Mouse (Mus musculus): ENCODE measurements at regions not wholly inside any gene's neighbourhood (a gene's known extent, or its start where the extent isn't known, plus 50 kb on each side); places are given as distances from the start of the nearest gene placed in this dataset.
A peak's percentile ranks its signal among the peaks of the same experiment; 100 is the strongest.

DNA sequence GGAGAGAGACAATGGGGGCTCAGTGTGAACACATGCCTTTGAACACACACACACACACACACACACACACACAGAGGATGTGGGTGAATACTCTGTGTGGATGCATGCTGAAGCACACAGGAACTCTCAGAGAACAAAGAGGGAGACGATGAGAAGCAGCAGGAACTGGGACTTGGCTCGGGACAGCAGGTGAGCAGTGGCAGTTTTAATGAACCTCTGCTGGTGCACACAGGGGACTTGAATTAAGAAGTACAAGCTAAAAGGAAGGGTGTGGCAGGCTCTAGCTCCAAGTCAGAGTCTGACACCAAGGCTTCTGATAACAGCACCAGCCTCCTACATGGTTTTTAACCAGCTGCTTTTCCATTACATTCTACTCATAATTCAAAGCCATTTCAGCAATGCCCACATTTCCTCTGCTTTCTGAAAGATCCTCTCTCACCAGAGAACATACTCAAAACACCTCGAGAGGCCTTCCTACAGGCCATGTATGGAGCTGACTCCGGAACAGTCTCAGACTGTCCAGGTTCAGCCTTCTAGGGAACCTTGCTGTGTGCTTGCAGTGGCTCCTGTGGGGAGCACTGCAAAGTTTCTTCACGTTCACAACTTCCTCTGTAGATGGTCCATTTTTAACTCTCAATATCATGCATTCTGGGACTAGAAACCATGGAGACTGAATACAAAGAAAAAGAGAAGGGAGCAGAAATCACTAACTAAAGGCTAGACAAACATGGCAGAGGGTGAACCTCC, 206.9 kb upstream of the Smim15 start:
- WGBS: 34% methylated on average over 5 of the region's 5 CpGs
- Histone ChIP-seq H3K9ac (no peak overlapping the region), H3K27me3 (no peaks in the 10 kb centered on the region), H3K27ac (replicated peaks) (peak overlapping the region; percentile 15; the same call in 1 of the 2 replicates), H3K4me3 (no peak overlapping the region), H3K36me3 (no peaks in the 10 kb centered on the region), H3K4me1 (replicated peaks) (peaks cover 64% of the 10 kb centered on the region), H3K9me3 (no peaks in the 10 kb centered on the region), H3K4me2 (no peak overlapping the region)
- no peak for ATAC-seq (ENCODE audit: low read depth)

DNA sequence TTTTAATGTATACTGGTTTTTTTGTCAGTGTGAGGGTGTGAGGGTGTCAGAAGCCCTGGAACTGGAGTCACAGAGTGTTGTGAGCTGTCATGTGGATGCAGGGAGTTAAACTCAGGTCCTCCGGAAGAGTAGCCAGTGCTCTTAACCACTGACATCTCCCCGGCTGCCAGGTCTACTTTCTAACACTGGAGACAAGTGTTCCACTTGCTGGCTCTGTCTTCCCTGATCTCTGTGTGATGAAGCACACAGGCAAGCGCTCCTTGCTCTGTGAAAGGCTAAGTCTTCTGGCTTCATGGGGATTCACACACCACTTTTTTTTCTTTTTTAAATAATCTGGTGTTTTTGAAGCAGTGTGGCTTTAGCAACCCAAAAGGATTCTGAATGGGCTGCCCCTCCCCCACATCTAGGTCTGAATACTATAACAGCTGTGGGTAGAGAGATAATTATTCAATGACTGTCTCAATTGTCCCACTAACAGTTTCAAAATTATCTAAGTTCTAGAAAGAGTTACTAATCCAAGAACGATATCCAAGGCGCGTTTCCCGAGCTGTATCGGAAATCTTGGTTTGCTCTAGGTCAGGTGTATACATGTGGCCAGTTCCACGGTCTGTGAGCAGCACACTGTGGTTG, 208.4 kb upstream of the Smim15 start:
- Histone ChIP-seq H3K9ac (no peak overlapping the region), H3K4me3 (no peak overlapping the region), H3K4me1 (replicated peaks) (peaks cover 68% of the 10 kb centered on the region), H3K27me3 (no peaks in the 10 kb centered on the region), H3K27ac (replicated peaks) (no peak overlapping the region), H3K36me3 (no peaks in the 10 kb centered on the region), H3K9me3 (no peaks in the 10 kb centered on the region), H3K4me2 (no peak overlapping the region)
- WGBS: 56% methylated on average over 9 of the region's 9 CpGs
- no peak for ATAC-seq (ENCODE audit: low read depth)

DNA sequence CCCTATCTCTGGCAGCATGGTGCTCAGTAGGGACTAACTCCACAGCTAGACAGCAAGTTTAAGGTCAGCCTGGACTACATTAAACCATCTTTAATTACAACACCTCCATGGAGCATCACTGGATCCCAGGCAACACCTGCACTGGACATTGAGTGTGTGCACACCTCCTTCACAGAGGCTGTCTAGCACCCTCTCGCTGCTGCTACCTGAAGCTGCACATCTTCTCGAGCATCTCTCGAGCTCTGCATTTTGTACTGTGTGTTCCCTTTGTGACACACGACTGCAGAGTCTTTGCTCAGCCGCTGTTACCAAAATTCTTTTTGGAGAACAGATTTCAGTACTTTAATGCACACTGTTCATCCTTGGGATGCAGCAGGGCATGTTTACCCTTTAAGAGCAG, 212.2 kb upstream of the Smim15 start:
- Histone ChIP-seq H3K4me1 (replicated peaks) (peaks cover 71% of the 10 kb centered on the region), H3K4me3 (no peak overlapping the region), H3K27me3 (no peaks in the 10 kb centered on the region), H3K36me3 (no peaks in the 10 kb centered on the region), H3K27ac (replicated peaks) (no peak overlapping the region; the same call in 1 of the 2 replicates), H3K4me2 (no peak overlapping the region), H3K9me3 (no peaks in the 10 kb centered on the region), H3K9ac (no peak overlapping the region)
- ATAC-seq (ENCODE audit: low read depth): 0 out of 2 replicates have a peak, but pooled peaks have one; percentile 9
- WGBS: 64% methylated on average over 5 of the region's 5 CpGs

DNA sequence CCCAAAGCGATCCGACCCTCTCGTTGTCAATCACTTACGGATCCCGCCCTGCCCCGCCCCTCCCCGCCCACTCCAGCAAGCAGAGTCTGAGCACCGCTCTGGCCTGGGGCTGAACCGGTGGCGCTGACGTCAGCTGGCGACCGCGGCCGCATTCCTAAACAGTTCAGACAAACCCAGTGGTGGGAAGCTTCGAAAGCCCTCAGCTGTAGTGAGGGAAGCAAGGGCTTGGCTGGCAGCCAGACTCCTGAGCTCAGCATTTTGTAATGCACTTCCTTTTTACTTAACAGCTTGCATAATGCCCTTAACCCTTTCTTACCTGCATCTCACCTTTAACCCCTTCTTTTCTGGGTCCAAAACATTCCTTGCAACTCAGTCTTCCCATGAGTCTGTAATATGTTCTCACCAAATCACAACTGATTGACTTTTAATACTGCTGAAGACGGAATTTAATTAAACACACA, 213.0 kb upstream of the Smim15 start:
- H3K27me3 ChIP-seq: no peaks in the 10 kb centered on the region
- H3K9me3 ChIP-seq: no peaks in the 10 kb centered on the region
- 1% methylated on average over 17 of the region's 17 CpGs for WGBS
- peaks cover 72% of the 10 kb centered on the region for H3K4me1 ChIP-seq (replicated peaks)
- H3K9ac ChIP-seq: no peak overlapping the region
- ATAC-seq (ENCODE audit: low read depth): peak; percentile 99
- no peak overlapping the region for H3K27ac ChIP-seq (replicated peaks)
- H3K4me2 ChIP-seq: peak overlapping the region; percentile 49
- H3K4me3 ChIP-seq: peak overlapping the region; percentile 9; the same call in 1 of the 2 replicates
- no peaks in the 10 kb centered on the region for H3K36me3 ChIP-seq

DNA sequence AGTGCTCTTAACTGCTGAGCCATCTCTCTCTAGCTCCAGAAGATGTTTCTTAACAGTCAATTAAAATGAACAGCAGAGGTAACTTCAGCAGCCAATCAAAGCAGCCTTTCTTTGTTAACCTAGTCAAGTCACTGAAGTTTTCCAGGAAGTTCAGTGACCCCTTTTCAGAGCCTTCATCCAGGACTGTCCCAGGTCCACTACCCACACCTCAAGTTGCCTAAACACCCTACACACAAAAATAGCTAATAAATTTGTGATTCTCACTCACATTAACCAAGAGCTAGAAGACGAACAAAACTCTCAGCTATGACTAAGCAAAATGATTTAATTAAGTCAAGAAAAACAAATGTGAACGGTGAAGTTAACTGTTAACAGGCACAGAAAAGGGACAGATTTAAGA, 214.0 kb upstream of the Smim15 start:
- no peaks in the 10 kb centered on the region for H3K9me3 ChIP-seq
- H3K4me2 ChIP-seq: no peak overlapping the region

DNA sequence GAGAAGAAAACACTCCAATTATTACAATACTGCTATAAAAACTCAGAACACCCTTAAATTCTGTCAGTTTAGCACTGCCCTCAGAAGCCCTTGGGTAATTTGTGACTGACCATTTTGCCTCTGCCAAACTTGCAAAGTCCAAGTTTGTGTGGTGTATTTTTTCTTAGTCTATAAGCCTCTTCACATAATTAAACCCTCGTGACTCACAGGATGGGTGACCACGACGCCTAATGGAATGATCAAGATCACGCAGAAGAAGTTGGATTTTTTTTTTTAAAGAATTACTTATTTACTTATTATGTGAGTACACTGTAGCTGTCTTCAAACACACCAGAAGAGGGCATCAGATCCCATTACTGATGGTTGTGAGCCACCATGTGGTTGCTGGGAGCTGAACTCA, 214.4 kb upstream of the Smim15 start:
- Histone ChIP-seq H3K4me3 (no peak overlapping the region), H3K9me3 (no peaks in the 10 kb centered on the region), H3K4me2 (no peak overlapping the region), H3K27me3 (no peaks in the 10 kb centered on the region), H3K9ac (no peak overlapping the region), H3K27ac (replicated peaks) (no peak overlapping the region), H3K36me3 (no peaks in the 10 kb centered on the region), H3K4me1 (replicated peaks) (peaks cover 73% of the 10 kb centered on the region)
- ATAC-seq (ENCODE audit: low read depth): no peak
- WGBS: 91% methylated on average over 4 of the region's 4 CpGs

More for the DNA sequence above, 214.0 kb upstream of the Smim15 start:
- H3K36me3 ChIP-seq: no peaks in the 10 kb centered on the region
- WGBS: 62% methylated on average over 2 of the region's 2 CpGs
- no peak overlapping the region for H3K4me3 ChIP-seq
- peaks cover 73% of the 10 kb centered on the region for H3K4me1 ChIP-seq (replicated peaks)
- no peak overlapping the region for H3K9ac ChIP-seq
- H3K27ac ChIP-seq (replicated peaks): no peak overlapping the region
- ATAC-seq (ENCODE audit: low read depth): no peak
- H3K27me3 ChIP-seq: no peaks in the 10 kb centered on the region

DNA sequence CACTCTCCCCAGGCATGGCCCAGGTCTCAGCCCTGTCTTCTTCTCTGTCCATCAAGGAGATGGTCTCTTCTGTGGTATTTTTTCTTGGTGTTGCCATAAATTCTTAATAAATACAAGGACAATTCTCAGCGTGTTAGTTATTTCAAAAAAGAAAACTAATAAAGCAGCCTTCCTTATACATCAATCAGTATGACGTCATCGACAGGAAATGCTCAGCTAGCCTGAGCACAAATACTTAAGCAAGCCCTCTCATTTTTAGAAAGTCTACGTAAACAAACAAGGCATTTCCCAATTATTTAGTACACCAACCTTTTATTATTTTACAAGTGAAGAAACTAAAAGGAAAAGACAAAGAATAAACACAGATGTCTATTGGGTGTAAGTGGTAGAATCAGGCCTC, 218.6 kb upstream of the Smim15 start:
- Histone ChIP-seq H3K27ac (replicated peaks) (no peak overlapping the region), H3K4me1 (replicated peaks) (peaks cover 72% of the 10 kb centered on the region), H3K4me2 (no peak overlapping the region), H3K9ac (no peak overlapping the region), H3K36me3 (no peaks in the 10 kb centered on the region), H3K9me3 (no peaks in the 10 kb centered on the region), H3K4me3 (no peak overlapping the region), H3K27me3 (no peaks in the 10 kb centered on the region)
- 87% methylated on average over 4 of the region's 4 CpGs for WGBS
- no peak for ATAC-seq (ENCODE audit: low read depth)

DNA sequence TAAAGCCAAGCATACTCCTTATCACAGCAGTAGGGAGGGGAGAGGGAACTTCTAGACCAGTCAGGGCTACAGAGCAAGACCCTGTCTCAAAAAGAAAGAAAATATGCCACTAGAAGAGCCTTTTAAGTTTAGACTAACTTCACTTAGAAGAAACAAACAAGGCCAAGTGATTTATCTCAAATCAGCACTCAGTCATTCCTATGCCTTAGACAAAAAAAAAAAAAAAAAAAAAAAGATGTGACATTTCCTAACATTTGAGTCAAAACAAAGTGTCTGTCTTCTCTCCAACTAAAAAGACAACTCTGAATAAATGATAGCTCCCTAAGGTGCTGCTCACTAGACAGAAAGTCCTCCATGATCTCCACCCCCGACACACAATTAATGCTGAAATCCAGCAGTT, 220.9 kb upstream of the Smim15 start:
- no peak overlapping the region for H3K4me3 ChIP-seq
- H3K4me1 ChIP-seq (replicated peaks): peaks cover 81% of the 10 kb centered on the region
- no peak overlapping the region for H3K9ac ChIP-seq
- H3K27me3 ChIP-seq: no peaks in the 10 kb centered on the region
- no peaks in the 10 kb centered on the region for H3K36me3 ChIP-seq
- H3K9me3 ChIP-seq: no peaks in the 10 kb centered on the region
- no peak overlapping the region for H3K27ac ChIP-seq (replicated peaks)
- no peak overlapping the region for H3K4me2 ChIP-seq
- ATAC-seq (ENCODE audit: low read depth): no peak
- WGBS: 32% methylated on average over 1 of the region's 1 CpGs

DNA sequence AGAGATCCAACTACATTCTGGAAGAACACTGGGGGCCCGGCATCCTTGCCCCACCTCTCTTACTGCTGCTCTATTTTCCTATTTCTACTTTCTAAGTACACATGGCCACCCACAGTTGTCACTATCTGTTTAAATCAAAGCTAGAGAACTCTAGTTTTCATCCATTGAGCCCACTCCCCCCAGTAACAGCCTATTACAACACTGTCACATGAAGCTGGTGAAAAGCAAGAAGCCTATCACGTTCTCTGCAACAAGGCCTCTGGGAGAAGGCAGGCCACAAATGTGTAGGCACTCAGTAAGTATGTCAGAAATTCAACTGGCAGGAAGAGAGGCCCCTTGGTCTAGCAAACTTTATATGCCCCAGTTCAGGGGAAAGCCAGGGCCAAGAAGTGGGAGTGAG, 222.0 kb upstream of the Smim15 start:
- no peak overlapping the region for H3K4me3 ChIP-seq
- ATAC-seq (ENCODE audit: low read depth): no peak
- no peaks in the 10 kb centered on the region for H3K27me3 ChIP-seq
- H3K4me2 ChIP-seq: no peak overlapping the region
- H3K9ac ChIP-seq: no peak overlapping the region
- 71% methylated on average over 2 of the region's 2 CpGs for WGBS
- H3K27ac ChIP-seq (replicated peaks): no peak overlapping the region
- peaks cover 76% of the 10 kb centered on the region for H3K4me1 ChIP-seq (replicated peaks)
- no peaks in the 10 kb centered on the region for H3K36me3 ChIP-seq
- no peaks in the 10 kb centered on the region for H3K9me3 ChIP-seq

DNA sequence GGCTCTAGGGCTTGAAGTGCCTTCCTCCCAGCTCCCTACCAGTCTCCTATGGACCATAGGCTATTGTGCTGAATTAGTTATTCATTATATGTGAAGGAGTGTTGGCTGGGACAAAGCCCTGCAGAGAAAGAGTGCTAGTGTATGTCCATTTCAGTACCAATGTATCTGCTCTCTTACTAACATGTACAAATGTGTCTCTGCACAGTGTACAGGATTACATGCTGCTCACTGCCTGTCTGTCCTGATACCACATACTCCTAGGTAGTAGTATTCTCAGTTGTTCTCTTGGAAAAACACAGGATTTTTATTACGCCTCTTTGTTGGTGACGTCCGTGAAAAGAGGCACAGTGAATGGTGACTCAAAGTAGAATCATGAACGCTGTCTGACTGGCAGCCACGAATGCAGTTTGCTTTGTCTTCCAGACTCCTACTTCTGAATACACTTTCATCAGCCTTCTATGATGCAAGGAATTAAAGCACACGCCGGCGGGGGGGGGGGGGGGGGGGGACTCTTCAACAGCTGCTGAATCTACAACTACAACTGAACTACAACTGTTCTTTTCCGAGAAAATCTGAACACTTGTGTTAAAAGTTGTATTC, 230.6 kb upstream of the Smim15 start:
- 21% methylated on average over 9 of the region's 9 CpGs for WGBS
- H3K36me3 ChIP-seq: no peaks in the 10 kb centered on the region
- no peaks in the 10 kb centered on the region for H3K27me3 ChIP-seq
- ATAC-seq (ENCODE audit: low read depth): no peak
- no peak overlapping the region for H3K4me3 ChIP-seq
- peaks cover 78% of the 10 kb centered on the region for H3K4me1 ChIP-seq (replicated peaks)
- H3K9me3 ChIP-seq: no peaks in the 10 kb centered on the region
- H3K9ac ChIP-seq: no peak overlapping the region
- no peak overlapping the region for H3K4me2 ChIP-seq
- peak overlapping the region; percentile 42; the same call in 1 of the 2 replicates for H3K27ac ChIP-seq (replicated peaks)

DNA sequence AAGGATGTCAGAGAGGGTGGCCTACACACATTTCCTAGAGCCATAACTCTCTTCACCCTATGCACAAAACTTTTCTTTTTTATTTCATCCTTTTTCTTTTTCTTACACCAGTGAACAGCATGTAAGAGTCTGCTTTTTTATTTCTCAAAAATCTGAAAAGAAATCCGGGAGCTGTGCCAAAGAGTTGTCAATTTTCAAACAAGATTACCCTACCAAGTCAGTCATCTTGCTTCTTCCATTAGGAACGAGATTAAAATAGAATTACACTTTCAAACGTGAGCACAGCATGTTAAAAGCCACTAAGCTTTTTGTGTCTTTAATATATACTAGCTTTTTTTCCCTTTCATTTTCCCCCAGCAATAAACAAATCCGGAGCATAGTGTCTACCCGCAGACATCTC, 232.2 kb upstream of the Smim15 start:
- H3K4me1 ChIP-seq (replicated peaks): peaks cover 72% of the 10 kb centered on the region
- no peaks in the 10 kb centered on the region for H3K27me3 ChIP-seq
- H3K36me3 ChIP-seq: no peaks in the 10 kb centered on the region
- H3K27ac ChIP-seq (replicated peaks): no peak overlapping the region
- 60% methylated on average over 5 of the region's 5 CpGs for WGBS
- H3K9ac ChIP-seq: no peak overlapping the region
- H3K4me2 ChIP-seq: no peak overlapping the region
- H3K4me3 ChIP-seq: no peak overlapping the region
- no peaks in the 10 kb centered on the region for H3K9me3 ChIP-seq
- no peak for ATAC-seq (ENCODE audit: low read depth)

DNA sequence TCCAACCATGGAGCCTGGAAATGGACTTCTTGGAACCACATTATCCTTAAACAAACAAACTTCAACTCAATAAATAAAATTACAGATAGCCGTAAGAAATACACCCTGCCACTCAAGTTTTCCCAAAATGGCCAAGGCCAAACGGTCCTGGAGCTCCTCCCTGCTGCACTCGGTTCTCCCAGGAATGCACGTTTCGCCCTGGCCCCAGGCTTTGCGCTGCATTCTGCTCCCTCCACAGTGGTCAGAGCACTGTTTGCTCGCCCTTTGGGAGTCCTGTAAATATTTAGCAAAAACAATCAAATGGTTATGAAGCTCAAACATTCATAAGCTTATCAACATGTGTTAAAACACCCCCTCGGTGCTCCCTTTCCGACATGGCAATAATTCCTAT, 233.4 kb upstream of the Smim15 start:
- WGBS: 78% methylated on average over 9 of the region's 9 CpGs
- Histone ChIP-seq H3K27me3 (no peaks in the 10 kb centered on the region), H3K9me3 (no peaks in the 10 kb centered on the region), H3K27ac (replicated peaks) (no peak overlapping the region), H3K4me3 (no peak overlapping the region), H3K4me1 (replicated peaks) (peaks cover 62% of the 10 kb centered on the region), H3K36me3 (no peaks in the 10 kb centered on the region), H3K9ac (no peak overlapping the region), H3K4me2 (no peak overlapping the region)
- no peak for ATAC-seq (ENCODE audit: low read depth)
